Mouse (Mus musculus): Measurements from ENCODE around the gene Rpl34. TPM values are rescaled to one million over a fixed set of nuclear protein-coding genes. Genes with fewer than 3 reads are reported as not detected.

Rpl34 gene
- polyA plus RNA-seq, 1 experiment from 2014 or later: 825 TPM

GRCm38 (mm10) chr3:130757117-130757852 is 27.1 kb upstream of the Rpl34 start:
- WGBS: 82% methylated on average over 8 of the region's 8 CpGs
- H3K9ac ChIP-seq (ENCODE audit: low read length): no peak overlapping the region
- no peak for DNase-seq (ENCODE audit: low spot score)
- H3K9me3 ChIP-seq (ENCODE audit: control insufficient read depth, low read length): no peaks in the 10 kb centered on the region
- H3K27ac ChIP-seq (replicated peaks): no peak overlapping the region
- no peak for ATAC-seq (ENCODE audit: low FRiP score, low TSS enrichment)
- no peaks in the 10 kb centered on the region for H3K27me3 ChIP-seq (ENCODE audit: control insufficient read depth, insufficient read depth, low read length)
- H3K4me3 ChIP-seq (ENCODE audit: low read depth, low read length): no peak overlapping the region
- no peaks in the 10 kb centered on the region for H3K36me3 ChIP-seq (ENCODE audit: control insufficient read depth, insufficient read depth, low read length)
- no peak overlapping the region for H3K4me2 ChIP-seq (replicated peaks; ENCODE audit: low read depth)
- TF ChIP-seq CTCF (IDR thresholded peaks at IDR 0.05; ENCODE audit: low read depth): no peak
- TF ChIP-seq EP300 (optimal IDR thresholded peaks at IDR 0.05): no peak
- H3K4me1 ChIP-seq (replicated peaks; ENCODE audit: control insufficient read depth, insufficient read depth): no peaks in the 10 kb centered on the region

- H3K36me3 ChIP-seq (ENCODE audit: control insufficient read depth, insufficient read depth, low read length): no peaks in the 10 kb centered on the region
- no peak for DNase-seq (ENCODE audit: low spot score)
- H3K4me1 ChIP-seq (replicated peaks; ENCODE audit: control insufficient read depth, insufficient read depth): no peaks in the 10 kb centered on the region
- no peak overlapping the region for H3K27ac ChIP-seq (replicated peaks)
- H3K9me3 ChIP-seq (ENCODE audit: control insufficient read depth, low read length): no peaks in the 10 kb centered on the region
- no peak overlapping the region for H3K4me2 ChIP-seq (replicated peaks; ENCODE audit: low read depth)
- no peak overlapping the region for H3K9ac ChIP-seq (ENCODE audit: low read length)
- WGBS: 74% methylated on average over 3 of the region's 3 CpGs
- no peak for TF ChIP-seq EP300 (optimal IDR thresholded peaks at IDR 0.05)
- no peak for TF ChIP-seq CTCF (IDR thresholded peaks at IDR 0.05; ENCODE audit: low read depth)
- no peaks in the 10 kb centered on the region for H3K27me3 ChIP-seq (ENCODE audit: control insufficient read depth, insufficient read depth, low read length)
- H3K4me3 ChIP-seq (ENCODE audit: low read depth, low read length): no peak overlapping the region
- ATAC-seq (ENCODE audit: low FRiP score, low TSS enrichment): no peak
Observed at GRCm38 (mm10) chr3:130749206-130749605, 19.0 kb upstream of the Rpl34 start.

- no peak for TF ChIP-seq CTCF (IDR thresholded peaks at IDR 0.05; ENCODE audit: low read depth)
- no peak for TF ChIP-seq EP300 (optimal IDR thresholded peaks at IDR 0.05)
- ATAC-seq (ENCODE audit: low FRiP score, low TSS enrichment) (no peak), DNase-seq (ENCODE audit: low spot score) (no peak)
- no peaks in the 10 kb centered on the region for H3K9me3 ChIP-seq (ENCODE audit: control insufficient read depth, low read length)
- no peaks in the 10 kb centered on the region for H3K27me3 ChIP-seq (ENCODE audit: control insufficient read depth, insufficient read depth, low read length)
- H3K9ac ChIP-seq (ENCODE audit: low read length): no peak overlapping the region
- H3K4me3 ChIP-seq (ENCODE audit: low read depth, low read length): no peak overlapping the region
- H3K27ac ChIP-seq (replicated peaks): no peak overlapping the region
- WGBS: 75% methylated on average over 10 of the region's 10 CpGs
- H3K4me2 ChIP-seq (replicated peaks; ENCODE audit: low read depth): no peak overlapping the region
- H3K4me1 ChIP-seq (replicated peaks; ENCODE audit: control insufficient read depth, insufficient read depth): no peaks in the 10 kb centered on the region
- no peaks in the 10 kb centered on the region for H3K36me3 ChIP-seq (ENCODE audit: control insufficient read depth, insufficient read depth, low read length)
Observed at GRCm38 (mm10) chr3:130746673-130747619, 16.7 kb upstream of the Rpl34 start.

GRCm38 (mm10) chr3:130737652-130738361 is 7.6 kb upstream of the Rpl34 start:
- no peaks in the 10 kb centered on the region for H3K27me3 ChIP-seq (ENCODE audit: control insufficient read depth, insufficient read depth, low read length)
- H3K4me2 ChIP-seq (replicated peaks; ENCODE audit: low read depth): no peak overlapping the region
- ATAC-seq (ENCODE audit: low FRiP score, low TSS enrichment): peak; percentile 61; the same call in 1 of the 2 replicates
- H3K36me3 ChIP-seq (ENCODE audit: control insufficient read depth, insufficient read depth, low read length): no peaks in the 10 kb centered on the region
- no peaks in the 10 kb centered on the region for H3K9me3 ChIP-seq (ENCODE audit: control insufficient read depth, low read length)
- no peaks in the 10 kb centered on the region for H3K4me1 ChIP-seq (replicated peaks; ENCODE audit: control insufficient read depth, insufficient read depth)
- TF ChIP-seq EP300 (optimal IDR thresholded peaks at IDR 0.05) (no peak), CTCF (IDR thresholded peaks at IDR 0.05; ENCODE audit: low read depth) (no peak)
- no peak overlapping the region for H3K27ac ChIP-seq (replicated peaks)
- no peak overlapping the region for H3K9ac ChIP-seq (ENCODE audit: low read length)
- WGBS: 30% methylated on average over 21 of the region's 21 CpGs
- peak; percentile 59 for DNase-seq (ENCODE audit: low spot score)
- no peak overlapping the region for H3K4me3 ChIP-seq (ENCODE audit: low read depth, low read length)

GRCm38 (mm10) chr3:130736758-130737157 is 6.6 kb upstream of the Rpl34 start:
- no peak overlapping the region for H3K4me2 ChIP-seq (replicated peaks; ENCODE audit: low read depth)
- 45% methylated on average over 4 of the region's 4 CpGs for WGBS
- DNase-seq (ENCODE audit: low spot score): no peak
- H3K36me3 ChIP-seq (ENCODE audit: control insufficient read depth, insufficient read depth, low read length): no peaks in the 10 kb centered on the region
- H3K9me3 ChIP-seq (ENCODE audit: control insufficient read depth, low read length): no peaks in the 10 kb centered on the region
- no peak overlapping the region for H3K27ac ChIP-seq (replicated peaks)
- no peak overlapping the region for H3K4me3 ChIP-seq (ENCODE audit: low read depth, low read length)
- H3K27me3 ChIP-seq (ENCODE audit: control insufficient read depth, insufficient read depth, low read length): no peaks in the 10 kb centered on the region
- no peaks in the 10 kb centered on the region for H3K4me1 ChIP-seq (replicated peaks; ENCODE audit: control insufficient read depth, insufficient read depth)
- no peak for TF ChIP-seq CTCF (IDR thresholded peaks at IDR 0.05; ENCODE audit: low read depth)
- no peak for TF ChIP-seq EP300 (optimal IDR thresholded peaks at IDR 0.05)
- ATAC-seq (ENCODE audit: low FRiP score, low TSS enrichment): no peak
- no peak overlapping the region for H3K9ac ChIP-seq (ENCODE audit: low read length)

Data from stomach, postnatal 0 days (tissue).